Mouse (Mus musculus) midbrain, embryonic 13.5 days (tissue): ENCODE data around the gene Mtmr1. TPM values are rescaled to one million over a fixed set of nuclear protein-coding genes. Genes with fewer than 3 reads are reported as not detected.

Source experiments
- ATAC-seq: fragments of 200-750 bp; cut with Nextera tagmentation; 2 replicates; pipeline ENCODE4 v1.8.0; 2017; ENCODE audit warnings: mild to moderate bottlenecking, moderate TSS enrichment, moderate library complexity
- H3K27ac ChIP-seq: fragments of 300-500 bp; sonication (generic); 2 replicates; pipeline ENCODE4 v1.5.1; 2015; ENCODE audit warnings: inconsistent platforms, mild to moderate bottlenecking, moderate library complexity
- H3K27me3 ChIP-seq: fragments of 300-500 bp; sonication (generic); 2 replicates; pipeline ENCODE4 v1.6.1; 2015; ENCODE audit warnings: mild to moderate bottlenecking, inconsistent platforms
- H3K36me3 ChIP-seq: fragments of 300-500 bp; sonication (generic); 2 replicates; pipeline ENCODE4 v1.6.1; 2015; ENCODE audit warnings: mild to moderate bottlenecking, inconsistent platforms
- H3K4me1 ChIP-seq: fragments of 300-500 bp; sonication (generic); replicated peaks from 2 replicates; pipeline ENCODE4 v1.6.1; 2015; ENCODE audit warnings: inconsistent platforms
- H3K4me2 ChIP-seq: fragments of 300-500 bp; sonication (generic); replicated peaks from 2 replicates; pipeline ENCODE4 v1.6.1; 2015; ENCODE audit warnings: moderate library complexity, mild to moderate bottlenecking, inconsistent platforms
- H3K4me3 ChIP-seq: fragments of 300-500 bp; sonication (generic); replicated peaks from 2 replicates; pipeline ENCODE4 v1.5.1; 2015; ENCODE audit warnings: mild to moderate bottlenecking, inconsistent platforms
- H3K9ac ChIP-seq: fragments of 300-500 bp; sonication (generic); replicated peaks from 2 replicates; pipeline ENCODE4 v1.6.1; 2015; ENCODE audit warnings: mild to moderate bottlenecking, inconsistent platforms
- H3K9me3 ChIP-seq: fragments of 300-500 bp; sonication (generic); 2 replicates; pipeline ENCODE4 v1.6.1; 2016; ENCODE audit warnings: mild to moderate bottlenecking, inconsistent platforms
- WGBS: fragments of 180-500 bp; shearing (Covaris S2); methylation state at CpG from one replicate; pipeline ENCODE4 v1.1.7; 2015; 5-methylcytosine and 5-hydroxymethylcytosine counted together
- polyA plus RNA-seq: library from polyadenylated mRNA; unstranded; fragments of >200 nt; fragmentation: Nextera tagmentation; extraction: Ambion mirVana; gene quantifications from 2 replicates; pipeline ENCODE4 v1.2.1, GENCODE M21; 2015

Gene Mtmr1
- polyA plus RNA-seq, 1 experiment from 2014 or later = 17.1 TPM

GRCm38 (mm10) chrX:71456078-71456737 lies 91.6 kb downstream of the Mtmr1 start:
- Histone ChIP-seq H3K4me2 (no peak overlapping the region), H3K9ac (no peak overlapping the region), H3K27me3 (no peaks in the 10 kb centered on the region), H3K36me3 (no peaks in the 10 kb centered on the region), H3K27ac (no peak overlapping the region), H3K9me3 (no peaks in the 10 kb centered on the region), H3K4me1 (no peaks in the 10 kb centered on the region), H3K4me3 (no peak overlapping the region)
- 0 out of 2 replicates have a peak, but pooled peaks have one; percentile 48 for ATAC-seq
- WGBS = 81% methylated on average over 6 of the region's 6 CpGs

GRCm38 (mm10) chrX:71464138-71464826 lies 99.7 kb downstream of the Mtmr1 start:
- no peaks in the 10 kb centered on the region for H3K9me3 ChIP-seq
- H3K27ac ChIP-seq = no peak overlapping the region
- H3K9ac ChIP-seq = no peak overlapping the region
- H3K4me1 ChIP-seq = no peaks in the 10 kb centered on the region
- H3K4me2 ChIP-seq = no peak overlapping the region
- H3K36me3 ChIP-seq = no peaks in the 10 kb centered on the region
- H3K27me3 ChIP-seq = no peaks in the 10 kb centered on the region
- 81% methylated on average over 7 of the region's 7 CpGs for WGBS
- H3K4me3 ChIP-seq = no peak overlapping the region
- ATAC-seq = no peak

- H3K4me3 ChIP-seq = no peak overlapping the region
Observed at GRCm38 (mm10) chrX:71465417-71465816, 100.9 kb downstream of the Mtmr1 start.

GRCm38 (mm10) chrX:71467491-71467890 lies 102.9 kb downstream of the Mtmr1 start:
- 97% methylated on average over 3 of the region's 3 CpGs for WGBS
- Histone ChIP-seq H3K27ac (no peak overlapping the region), H3K9me3 (no peaks in the 10 kb centered on the region), H3K27me3 (no peaks in the 10 kb centered on the region), H3K4me2 (no peak overlapping the region), H3K9ac (no peak overlapping the region), H3K4me1 (no peaks in the 10 kb centered on the region), H3K4me3 (no peak overlapping the region), H3K36me3 (no peaks in the 10 kb centered on the region)
- ATAC-seq = no peak

More at GRCm38 (mm10) chrX:71465417-71465816, 100.9 kb downstream of the Mtmr1 start:
- no peak overlapping the region for H3K4me2 ChIP-seq
- WGBS = 94% methylated on average over 1 of the region's 1 CpGs
- no peaks in the 10 kb centered on the region for H3K4me1 ChIP-seq
- H3K27ac ChIP-seq = no peak overlapping the region
- H3K9me3 ChIP-seq = no peaks in the 10 kb centered on the region
- H3K36me3 ChIP-seq = no peaks in the 10 kb centered on the region
- H3K27me3 ChIP-seq = no peaks in the 10 kb centered on the region
- no peak overlapping the region for H3K9ac ChIP-seq
- ATAC-seq = no peak

Other genes with a start within 250 kb of the Mtmr1 start
- 4.3 and 4.9 TPM in 2 replicates for gene Mtm1, start 154.0 kb upstream of the Mtmr1 start, polyA plus RNA-seq
- gene Cd99l2, start 128.1 kb downstream of the Mtmr1 start, polyA plus RNA-seq = 53.6 and 58.6 TPM in 2 replicates
- gene Hmgb3, start 191.2 kb downstream of the Mtmr1 start, polyA plus RNA-seq = 686 and 764 TPM in 2 replicates